Mouse (Mus musculus) kidney, embryonic 14.5 days (tissue): ENCODE results near the gene Tmem200b. TPM values are rescaled to one million over a fixed set of nuclear protein-coding genes. Genes with fewer than 3 reads are reported as not detected.
A peak's percentile ranks its signal among the peaks of the same experiment; 100 is the strongest.

ENCODE experiments used
- ATAC-seq: fragments of 200-750 bp; cut with Nextera tagmentation; 2 replicates; pipeline ENCODE4 v1.8.0; 2017; ENCODE audit warnings: moderate number of reproducible peaks, mild to moderate bottlenecking, moderate TSS enrichment, moderate library complexity; ENCODE audit not compliant: low FRiP score, low TSS enrichment
- H3K27ac ChIP-seq: fragments of 300-500 bp; sonication (generic); 2 replicates; pipeline ENCODE4 v1.5.1; 2014; ENCODE audit warnings: low read depth, mild to moderate bottlenecking, low read length, moderate library complexity, mixed read lengths
- H3K27me3 ChIP-seq: fragments of 300-500 bp; sonication (generic); 2 replicates; pipeline ENCODE4 v1.6.1; 2014; ENCODE audit warnings: mild to moderate bottlenecking, low read length; ENCODE audit not compliant: control insufficient read depth, insufficient read depth
- H3K36me3 ChIP-seq: fragments of 300-500 bp; sonication (generic); 2 replicates; pipeline ENCODE4 v1.6.1; 2014; ENCODE audit warnings: low read length, mixed read lengths; ENCODE audit not compliant: control insufficient read depth, insufficient read depth
- H3K4me1 ChIP-seq: fragments of 300-500 bp; sonication (generic); 2 replicates; pipeline ENCODE4 v1.6.1; 2014; ENCODE audit warnings: low read length, mixed read lengths; ENCODE audit not compliant: control insufficient read depth, insufficient read depth
- H3K4me2 ChIP-seq: fragments of 300-500 bp; sonication (generic); replicated peaks from 2 replicates; pipeline ENCODE4 v1.6.1; 2014; ENCODE audit warnings: low read depth, mild to moderate bottlenecking, low read length
- H3K4me3 ChIP-seq: fragments of 300-500 bp; sonication (generic); 2 replicates; pipeline ENCODE4 v1.5.1; 2014; ENCODE audit warnings: mild to moderate bottlenecking, low read length
- H3K9ac ChIP-seq: fragments of 300-500 bp; sonication (generic); 2 replicates; pipeline ENCODE4 v1.6.1; 2014; ENCODE audit warnings: low read depth, mild to moderate bottlenecking, low read length, moderate library complexity
- H3K9me3 ChIP-seq: fragments of 300-500 bp; sonication (generic); 2 replicates; pipeline ENCODE4 v1.6.1; 2016; ENCODE audit warnings: low read length; ENCODE audit not compliant: control insufficient read depth
- WGBS: fragments of 180-500 bp; shearing (Covaris S2); extraction: QIAGEN DNeasy Blood & Tissue Kit; methylation state at CpG from one replicate; pipeline ENCODE4 v1.1.7; 2014; 5-methylcytosine and 5-hydroxymethylcytosine counted together
- polyA plus RNA-seq: library from polyadenylated mRNA; unstranded; fragments of >200 nt; fragmentation: Nextera tagmentation; extraction: Ambion mirVana; gene quantifications from 2 replicates; pipeline ENCODE4 v1.2.1, GENCODE M21; 2014

Tmem200b gene
- polyA plus RNA-seq, 1 experiment from 2014 or later: 1.8 TPM

DNA sequence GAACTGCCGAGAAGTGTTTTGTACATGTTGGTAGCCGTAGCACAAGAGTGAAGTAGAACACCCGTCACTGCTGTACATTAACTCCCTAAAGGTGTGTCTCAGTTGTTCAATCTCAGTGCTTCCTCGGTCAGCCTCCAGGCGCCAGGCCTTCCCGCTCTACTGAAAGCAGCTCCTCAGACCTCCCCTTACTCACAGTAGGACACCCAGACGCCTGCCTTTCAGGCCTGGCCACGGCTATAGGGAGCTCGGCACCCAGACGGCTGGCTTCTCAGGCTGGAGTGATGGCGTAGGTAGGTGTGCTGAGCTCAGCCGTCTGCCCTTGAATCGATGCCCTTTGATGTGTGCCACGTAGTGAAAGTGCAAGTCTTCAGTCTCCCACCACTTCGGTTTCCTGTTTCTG, 20.5 kb upstream of the Tmem200b start:
- Histone ChIP-seq H3K4me1 (no peaks in the 10 kb centered on the region), H3K4me2 (no peak overlapping the region), H3K9me3 (no peaks in the 10 kb centered on the region), H3K36me3 (peaks cover 70% of the 10 kb centered on the region), H3K27me3 (no peaks in the 10 kb centered on the region), H3K27ac (no peak overlapping the region), H3K4me3 (no peak overlapping the region), H3K9ac (no peak overlapping the region)
- 90% methylated on average over 15 of the region's 15 CpGs for WGBS
- no peak for ATAC-seq

DNA sequence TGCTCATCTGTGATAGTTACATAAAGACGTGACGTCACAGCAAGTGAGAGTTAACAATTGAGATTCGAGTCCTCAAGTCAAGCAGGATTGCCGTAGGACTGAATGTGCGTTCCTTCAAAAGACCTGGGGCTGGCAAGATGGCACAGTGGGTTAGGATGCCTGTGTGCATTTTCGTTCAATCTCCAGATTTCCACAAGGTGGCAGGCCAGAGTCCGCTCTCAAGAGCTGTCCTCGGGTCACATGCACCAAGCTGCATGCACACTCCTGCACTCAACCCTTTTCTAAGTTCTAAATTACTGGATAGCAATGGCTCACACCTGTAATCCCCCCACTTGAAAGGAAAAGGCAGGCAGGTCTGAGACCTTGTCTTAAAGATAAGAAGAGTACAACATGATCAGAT, 17.1 kb upstream of the Tmem200b start:
- 68% methylated on average over 8 of the region's 8 CpGs for WGBS
- H3K36me3 ChIP-seq: peaks cover 44% of the 10 kb centered on the region

GRCm38 (mm10) chr4:131906423-131906822, 15.1 kb upstream of the Tmem200b start:
- no peak overlapping the region for H3K4me3 ChIP-seq
- H3K4me2 ChIP-seq: no peak overlapping the region
- H3K36me3 ChIP-seq: peaks cover 25% of the 10 kb centered on the region
- no peaks in the 10 kb centered on the region for H3K9me3 ChIP-seq
- 0 out of 2 replicates have a peak, but pooled peaks have one; percentile 26 for ATAC-seq
- WGBS: 45% methylated on average over 6 of the region's 6 CpGs
- H3K27me3 ChIP-seq: no peaks in the 10 kb centered on the region
- no peak overlapping the region for H3K27ac ChIP-seq
- H3K4me1 ChIP-seq: peaks cover 12% of the 10 kb centered on the region
- H3K9ac ChIP-seq: no peak overlapping the region

More for the DNA sequence above, 17.1 kb upstream of the Tmem200b start:
- Histone ChIP-seq H3K4me3 (no peak overlapping the region), H3K27me3 (no peaks in the 10 kb centered on the region), H3K4me2 (no peak overlapping the region), H3K9ac (no peak overlapping the region), H3K27ac (no peak overlapping the region), H3K4me1 (no peaks in the 10 kb centered on the region), H3K9me3 (no peaks in the 10 kb centered on the region)
- ATAC-seq: peak; percentile 46; the same call in 1 of the 2 replicates

GRCm38 (mm10) chr4:131907912-131908311, 13.7 kb upstream of the Tmem200b start:
- Histone ChIP-seq H3K4me3 (no peak overlapping the region), H3K9ac (no peak overlapping the region), H3K4me1 (peaks cover 16% of the 10 kb centered on the region), H3K36me3 (peaks cover 12% of the 10 kb centered on the region; the same call in 1 of the 2 replicates), H3K4me2 (no peak overlapping the region), H3K9me3 (no peaks in the 10 kb centered on the region), H3K27me3 (no peaks in the 10 kb centered on the region), H3K27ac (no peak overlapping the region)
- 89% methylated on average over 3 of the region's 3 CpGs for WGBS
- ATAC-seq: no peak

DNA sequence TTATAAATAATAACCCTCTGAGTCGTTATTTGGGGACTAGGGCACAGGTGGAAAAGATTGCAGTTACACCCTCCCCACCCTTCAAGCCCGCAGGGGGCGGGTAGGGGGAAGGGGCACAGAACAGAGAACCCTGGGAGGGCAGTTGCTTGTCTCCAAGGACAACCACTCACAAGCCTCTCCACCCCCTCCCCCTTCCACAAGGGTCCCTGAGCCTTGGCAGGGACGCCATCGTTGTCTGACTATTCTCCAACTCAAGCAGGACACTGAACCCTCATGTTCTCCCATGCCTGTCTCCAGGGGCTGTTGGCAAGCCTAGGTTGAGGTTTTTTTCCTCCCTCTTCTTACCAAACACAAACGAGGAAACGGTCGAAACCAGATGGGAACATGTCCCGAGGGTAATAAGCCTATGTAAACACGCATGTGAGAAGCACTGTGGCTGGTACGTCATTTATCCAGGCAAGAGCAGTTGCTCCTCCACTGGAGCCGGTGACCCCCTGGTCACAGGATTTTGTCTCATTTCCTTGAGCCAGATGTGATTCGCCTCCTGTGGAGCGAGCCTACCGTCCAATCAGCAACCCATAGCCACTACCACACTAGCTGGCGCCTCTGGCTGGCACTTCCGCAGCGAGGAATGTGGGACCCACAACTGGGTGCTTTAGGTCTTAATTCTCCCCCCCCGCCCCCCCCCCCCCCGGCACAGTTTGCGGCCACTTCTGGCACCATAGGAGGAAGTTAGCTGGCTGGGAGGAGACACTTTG, 11.2 kb upstream of the Tmem200b start:
- no peak for ATAC-seq

GRCm38 (mm10) chr4:131911521-131911920, 10.1 kb upstream of the Tmem200b start:
- 39% methylated on average over 4 of the region's 5 CpGs for WGBS
- no peak overlapping the region for H3K4me2 ChIP-seq
- H3K9me3 ChIP-seq: no peaks in the 10 kb centered on the region
- no peak overlapping the region for H3K9ac ChIP-seq
- peaks cover 10% of the 10 kb centered on the region for H3K27me3 ChIP-seq
- ATAC-seq: no peak
- H3K36me3 ChIP-seq: no peaks in the 10 kb centered on the region
- H3K4me3 ChIP-seq: no peak overlapping the region
- peaks cover 40% of the 10 kb centered on the region for H3K4me1 ChIP-seq
- H3K27ac ChIP-seq: no peak overlapping the region

More for the DNA sequence above, 11.2 kb upstream of the Tmem200b start:
- H3K9ac ChIP-seq: no peak overlapping the region
- WGBS: 4% methylated on average over 18 of the region's 21 CpGs
- no peak overlapping the region for H3K27ac ChIP-seq
- 0 out of 2 replicates have a peak overlapping the region, but pooled peaks have one; percentile 3 for H3K4me3 ChIP-seq
- peaks cover 31% of the 10 kb centered on the region for H3K4me1 ChIP-seq
- H3K27me3 ChIP-seq: peaks cover 2% of the 10 kb centered on the region; the same call in 1 of the 2 replicates
- no peaks in the 10 kb centered on the region for H3K36me3 ChIP-seq
- H3K9me3 ChIP-seq: no peaks in the 10 kb centered on the region
- H3K4me2 ChIP-seq: peak overlapping the region; percentile 26; the same call in 1 of the 2 replicates

DNA sequence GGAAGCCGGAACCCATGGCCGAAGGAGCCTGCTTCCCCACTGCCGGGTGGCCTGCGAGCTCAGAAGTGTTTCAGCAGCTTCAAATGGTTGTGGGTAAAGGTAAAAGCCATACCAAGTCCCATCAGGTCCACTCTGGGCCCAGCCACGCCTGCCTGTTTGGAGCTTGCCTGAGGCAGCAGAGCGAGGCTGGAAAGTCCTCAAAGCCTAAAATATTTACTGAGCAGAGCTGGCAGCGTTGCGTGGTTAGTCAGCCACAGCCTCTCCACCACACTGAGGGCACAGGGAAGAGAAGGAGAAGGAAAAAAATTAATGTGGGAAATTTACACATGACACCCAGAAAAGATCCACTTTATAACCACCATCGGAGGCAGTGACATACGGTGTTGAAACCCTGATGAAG, 8.0 kb upstream of the Tmem200b start:
- WGBS: 36% methylated on average over 10 of the region's 10 CpGs
- no peak overlapping the region for H3K4me3 ChIP-seq
- ATAC-seq: no peak
- H3K9me3 ChIP-seq: no peaks in the 10 kb centered on the region
- no peak overlapping the region for H3K4me2 ChIP-seq
- H3K36me3 ChIP-seq: no peaks in the 10 kb centered on the region
- H3K27me3 ChIP-seq: peaks cover 10% of the 10 kb centered on the region
- H3K4me1 ChIP-seq: peaks cover 54% of the 10 kb centered on the region
- no peak overlapping the region for H3K9ac ChIP-seq
- no peak overlapping the region for H3K27ac ChIP-seq

DNA sequence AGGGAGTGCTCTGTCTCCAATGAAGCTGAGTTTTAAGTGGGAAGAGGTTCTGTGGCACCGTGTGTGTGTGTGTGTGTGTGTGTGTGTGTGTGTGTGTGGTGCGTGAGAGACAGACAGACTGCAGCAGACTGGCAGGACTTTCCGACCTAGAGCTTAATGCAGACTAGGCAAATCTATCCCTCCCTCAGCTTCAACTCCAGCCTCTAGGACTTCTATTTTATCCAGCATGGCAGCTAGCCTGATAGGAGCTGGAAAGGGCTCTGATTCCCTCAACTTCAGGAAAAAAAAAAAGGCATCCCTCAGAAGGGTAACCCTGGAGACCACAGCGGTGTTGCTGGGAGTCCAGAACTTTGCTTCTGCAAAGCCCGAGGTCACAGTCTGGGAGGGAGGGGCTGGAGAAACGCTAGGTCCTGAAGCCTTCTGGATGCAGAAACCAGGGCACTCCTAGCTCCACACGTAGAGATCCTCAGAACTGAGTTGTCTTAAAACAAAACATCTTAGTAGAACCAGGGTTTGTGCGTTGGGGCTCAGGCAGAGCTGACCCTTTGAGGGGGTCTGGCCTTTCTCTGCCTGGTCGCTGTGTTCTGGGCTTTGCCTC, 7.4 kb upstream of the Tmem200b start:
- no peaks in the 10 kb centered on the region for H3K9me3 ChIP-seq
- no peak overlapping the region for H3K4me3 ChIP-seq
- no peaks in the 10 kb centered on the region for H3K36me3 ChIP-seq
- H3K27ac ChIP-seq: no peak overlapping the region
- ATAC-seq: no peak
- 5% methylated on average over 9 of the region's 9 CpGs for WGBS
- no peak overlapping the region for H3K9ac ChIP-seq
- H3K4me2 ChIP-seq: no peak overlapping the region
- peaks cover 60% of the 10 kb centered on the region for H3K4me1 ChIP-seq
- H3K27me3 ChIP-seq: peaks cover 10% of the 10 kb centered on the region

DNA sequence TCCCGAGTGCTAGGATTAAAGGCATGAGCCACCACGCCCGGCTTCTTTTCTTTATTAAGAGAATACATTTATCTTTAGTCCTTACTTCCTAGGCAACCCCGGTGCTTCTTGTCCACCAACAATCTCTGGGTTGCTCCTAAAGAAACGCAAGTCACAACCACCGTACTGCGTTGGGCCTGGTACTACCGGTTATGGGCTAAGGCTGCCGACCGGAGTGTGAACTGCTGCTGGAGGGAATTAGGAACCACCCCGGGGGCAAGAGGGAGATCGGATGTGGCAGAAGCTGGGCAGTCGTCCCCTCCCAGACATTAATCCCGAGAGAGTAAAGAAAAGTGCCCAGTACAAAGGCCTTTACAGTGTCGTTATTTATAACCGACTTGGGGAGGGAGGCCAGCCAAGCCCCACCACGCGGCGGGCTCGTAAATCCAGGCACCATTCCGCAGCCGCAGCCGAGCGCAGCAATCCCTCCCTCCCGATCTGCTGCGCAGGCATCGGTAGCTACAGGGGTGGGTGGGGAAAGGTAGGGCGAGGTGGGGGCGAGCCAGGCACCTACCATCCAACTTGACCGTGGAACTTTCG, 6.6 kb upstream of the Tmem200b start:
- peak overlapping the region; percentile 23 for H3K4me3 ChIP-seq
- peak overlapping the region; percentile 23; the same call in 1 of the 2 replicates for H3K9ac ChIP-seq
- no peaks in the 10 kb centered on the region for H3K9me3 ChIP-seq
- H3K27me3 ChIP-seq: peaks cover 10% of the 10 kb centered on the region
- H3K36me3 ChIP-seq: no peaks in the 10 kb centered on the region
- H3K4me2 ChIP-seq: peak overlapping the region; percentile 54
- H3K27ac ChIP-seq: peak overlapping the region; percentile 78; the same call in 1 of the 2 replicates
- peak; percentile 47; the same call in 1 of the 2 replicates for ATAC-seq
- peaks cover 67% of the 10 kb centered on the region for H3K4me1 ChIP-seq
- 1% methylated on average over 31 of the region's 31 CpGs for WGBS
